Mouse (Mus musculus) E14TG2a.4 (cell line): ENCODE measurements at regions not wholly inside any gene's neighbourhood (a gene's known extent, or its start where the extent isn't known, plus 50 kb on each side); places are given as distances from the start of the nearest gene placed in this dataset.

Source experiments
- CTCF ChIP-seq: conservative IDR thresholded peaks from 2 replicates; pipeline ENCODE4 v1.5.1; 2014; ENCODE audit warnings: low read length
- POU5F1 ChIP-seq: IDR thresholded peaks from 2 replicates; pipeline ENCODE4 v1.6.1; 2014; ENCODE audit warnings: low read length, borderline replicate concordance

DNA sequence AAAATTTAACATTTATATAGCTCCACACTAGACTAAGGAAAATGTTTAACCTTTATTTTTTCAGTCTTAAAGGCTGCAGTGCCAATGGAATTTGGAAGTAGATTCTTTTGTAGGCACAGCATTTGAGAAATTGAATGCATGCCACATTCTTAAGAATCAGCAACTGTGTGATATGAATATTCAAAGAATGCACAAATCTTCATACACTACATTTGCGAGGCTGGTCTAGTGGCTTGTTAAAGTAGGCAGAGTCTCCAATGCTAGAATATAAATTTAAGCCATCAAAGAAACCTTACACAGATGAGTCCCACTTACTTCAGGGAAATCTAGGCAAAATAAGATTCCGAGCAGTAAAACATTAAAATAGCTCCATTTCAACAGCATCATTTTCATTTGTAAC, 75.5 kb upstream of the Grid2 start:
- TF ChIP-seq CTCF, result no peak
- no peak for TF ChIP-seq POU5F1
